Mouse (Mus musculus) megakaryocyte-erythroid progenitor cell, adult 5-6 weeks (primary cell): ENCODE measurements at regions not wholly inside any gene's neighbourhood (a gene's known extent, or its start where the extent isn't known, plus 50 kb on each side); places are given as distances from the start of the nearest gene placed in this dataset.

Source experiments
- ATAC-seq: replicated peaks from 2 replicates; pipeline ENCODE4 v1.8.0; 2016; ENCODE audit warnings: mild to moderate bottlenecking, inconsistent platforms; ENCODE audit not compliant: severe bottlenecking, poor library complexity, low FRiP score, low TSS enrichment

- no peak for ATAC-seq
These were observed 114.6 kb downstream of the Erv3 start for GRCm38 (mm10) chr2:131744957-131745356.

GRCm38 (mm10) chr2:131740456-131740855, 119.1 kb downstream of the Erv3 start:
- ATAC-seq: no peak

- no peak for ATAC-seq
These were observed 120.5 kb downstream of the Erv3 start for GRCm38 (mm10) chr2:131739022-131739421.

GRCm38 (mm10) chr2:131734740-131735378, 124.7 kb downstream of the Erv3 start:
- ATAC-seq: no peak

DNA sequence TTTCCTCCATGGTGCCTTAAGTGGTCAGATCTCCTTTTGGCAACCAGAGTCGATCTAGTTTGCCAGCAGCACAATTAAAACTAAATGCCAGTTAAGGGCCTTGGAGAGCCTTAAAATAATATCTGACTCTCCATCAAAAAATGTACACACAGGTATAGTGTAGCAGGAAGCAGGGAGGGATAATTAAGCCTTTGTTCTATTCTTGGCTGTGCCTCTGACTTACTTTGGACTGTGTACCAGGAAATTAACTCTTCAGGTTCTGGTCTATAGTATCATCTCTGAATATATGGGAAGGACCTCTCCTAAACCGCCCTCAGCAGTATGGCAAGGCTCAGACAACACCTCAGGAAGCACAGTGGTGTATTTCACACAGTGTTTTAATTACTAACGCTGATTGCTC, 133.0 kb downstream of the Erv3 start:
- ATAC-seq: no peak

- ATAC-seq: no peak
These were observed 137.7 kb downstream of the Erv3 start for GRCm38 (mm10) chr2:131721631-131722545.

DNA sequence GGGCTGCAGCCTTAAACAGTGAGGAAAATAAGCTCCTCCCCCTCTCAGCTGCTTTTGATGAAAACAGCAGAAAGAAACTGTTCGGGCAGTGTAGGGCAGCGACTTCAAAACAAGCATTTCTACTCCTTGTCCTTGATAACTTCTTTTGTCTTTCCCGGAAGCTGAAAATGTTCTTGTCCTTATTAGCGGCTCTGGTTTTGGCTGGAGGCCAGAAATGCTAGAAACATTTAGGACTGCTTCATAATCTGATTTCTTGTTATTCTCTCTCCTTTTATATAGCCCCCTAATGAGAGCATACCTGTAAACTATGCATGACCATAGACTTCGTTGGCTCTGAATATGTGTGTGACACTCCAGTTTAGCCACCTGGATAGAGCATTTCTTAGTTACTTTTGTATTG, 142.0 kb downstream of the Erv3 start:
- ATAC-seq: no peak

- no peak for ATAC-seq
These were observed 142.7 kb downstream of the Erv3 start for GRCm38 (mm10) chr2:131716841-131717240.

- ATAC-seq: no peak
These were observed 144.2 kb downstream of the Erv3 start for GRCm38 (mm10) chr2:131715381-131715780.

DNA sequence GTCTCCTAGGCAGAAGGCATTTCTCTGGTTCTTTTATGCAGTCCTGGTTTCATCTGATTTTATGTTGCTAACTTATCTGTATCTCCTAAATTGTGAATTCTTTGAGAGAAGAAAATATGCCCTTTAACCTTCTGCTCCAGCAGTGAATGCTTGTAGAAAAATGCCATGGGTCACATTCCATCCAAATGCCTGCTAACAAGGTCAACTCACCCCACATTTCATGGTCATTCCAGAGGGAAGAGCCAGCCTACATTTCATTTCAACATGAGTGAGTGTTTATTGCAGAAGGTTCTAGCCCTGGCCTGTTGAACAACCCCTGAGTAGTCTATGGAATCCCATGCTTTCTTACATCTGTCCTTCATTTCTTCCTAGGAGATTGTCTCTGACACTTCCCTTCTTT, 147.7 kb downstream of the Erv3 start:
- ATAC-seq: no peak

- ATAC-seq: no peak
These were observed 144.5 kb upstream of the Adra1d start for GRCm38 (mm10) chr2:131706565-131706964.

- ATAC-seq: no peak
These were observed 142.3 kb upstream of the Adra1d start for GRCm38 (mm10) chr2:131704406-131704805.

- no peak for ATAC-seq
These were observed 140.1 kb upstream of the Adra1d start for GRCm38 (mm10) chr2:131702146-131702545.

GRCm38 (mm10) chr2:131699798-131700197, 137.7 kb upstream of the Adra1d start:
- ATAC-seq: no peak

GRCm38 (mm10) chr2:131698008-131698965, 136.2 kb upstream of the Adra1d start:
- no peak for ATAC-seq

GRCm38 (mm10) chr2:131696307-131696706, 134.2 kb upstream of the Adra1d start:
- no peak for ATAC-seq

DNA sequence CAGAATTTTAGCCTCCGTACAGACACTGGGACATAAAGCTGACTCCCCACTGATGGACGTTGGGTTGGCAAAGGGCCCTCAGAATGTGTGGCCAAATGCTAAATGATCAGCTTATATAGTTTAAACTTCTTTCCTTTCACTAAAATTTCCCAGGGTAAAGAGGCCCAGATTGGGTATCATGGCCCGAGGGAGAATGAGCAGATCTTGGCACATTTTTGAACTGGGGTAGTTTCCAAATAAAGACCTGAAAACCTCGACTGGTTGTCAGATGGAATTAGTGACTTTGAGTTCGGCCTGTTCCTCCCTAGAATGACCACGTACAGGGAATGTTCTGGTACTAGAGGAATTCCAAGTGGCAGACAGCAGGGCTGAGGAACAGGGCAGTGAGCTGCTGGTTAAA, 127.9 kb upstream of the Adra1d start:
- no peak for ATAC-seq

DNA sequence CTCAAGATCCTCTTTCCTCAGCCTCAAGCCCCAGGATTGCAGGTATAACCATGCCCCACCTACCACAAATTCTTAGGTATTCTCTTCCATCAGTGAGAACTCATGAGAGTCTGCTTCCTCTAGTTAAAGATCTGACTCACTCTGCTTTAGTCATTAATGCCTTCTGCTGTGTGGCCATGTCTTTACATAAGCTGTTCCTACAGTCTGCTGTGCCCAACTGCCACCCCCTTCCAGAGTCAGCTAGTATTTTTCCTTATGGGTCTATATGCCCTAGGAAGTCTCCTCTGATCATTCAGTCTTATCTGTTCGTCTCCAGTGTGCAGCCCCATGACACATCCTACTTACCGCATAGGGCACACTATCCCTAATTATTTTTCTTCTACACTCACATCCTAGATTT, 126.2 kb upstream of the Adra1d start:
- no peak for ATAC-seq

GRCm38 (mm10) chr2:131687449-131687848, 125.4 kb upstream of the Adra1d start:
- ATAC-seq: no peak

DNA sequence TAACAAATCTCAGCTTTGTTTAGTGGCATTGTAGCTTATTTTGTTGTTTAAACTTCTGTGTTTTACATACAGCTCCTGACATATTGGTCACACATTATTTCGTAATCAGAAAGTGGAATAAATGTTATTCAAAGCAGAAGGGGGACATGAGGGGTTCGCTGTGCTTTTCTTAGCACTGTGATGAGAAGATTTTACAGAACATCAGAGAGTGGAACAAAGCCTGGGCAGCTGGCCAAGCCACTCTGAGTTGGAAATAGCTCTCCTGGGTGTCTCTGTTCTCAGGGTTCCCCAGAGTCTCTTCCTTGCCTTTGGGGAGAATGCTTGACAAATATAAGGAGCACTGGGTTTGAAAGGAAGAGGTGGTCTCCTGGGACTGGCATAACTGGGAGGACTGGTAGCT, 124.7 kb upstream of the Adra1d start:
- ATAC-seq: no peak
